Mouse (Mus musculus): ENCODE results near the gene Ccdc194. TPM values are rescaled to one million over a fixed set of nuclear protein-coding genes. Genes with fewer than 3 reads are reported as not detected.
A peak's percentile ranks its signal among the peaks of the same experiment; 100 is the strongest.

Ccdc194 gene
- polyA plus RNA-seq, 1 experiment from 2014 or later = not detected

DNA sequence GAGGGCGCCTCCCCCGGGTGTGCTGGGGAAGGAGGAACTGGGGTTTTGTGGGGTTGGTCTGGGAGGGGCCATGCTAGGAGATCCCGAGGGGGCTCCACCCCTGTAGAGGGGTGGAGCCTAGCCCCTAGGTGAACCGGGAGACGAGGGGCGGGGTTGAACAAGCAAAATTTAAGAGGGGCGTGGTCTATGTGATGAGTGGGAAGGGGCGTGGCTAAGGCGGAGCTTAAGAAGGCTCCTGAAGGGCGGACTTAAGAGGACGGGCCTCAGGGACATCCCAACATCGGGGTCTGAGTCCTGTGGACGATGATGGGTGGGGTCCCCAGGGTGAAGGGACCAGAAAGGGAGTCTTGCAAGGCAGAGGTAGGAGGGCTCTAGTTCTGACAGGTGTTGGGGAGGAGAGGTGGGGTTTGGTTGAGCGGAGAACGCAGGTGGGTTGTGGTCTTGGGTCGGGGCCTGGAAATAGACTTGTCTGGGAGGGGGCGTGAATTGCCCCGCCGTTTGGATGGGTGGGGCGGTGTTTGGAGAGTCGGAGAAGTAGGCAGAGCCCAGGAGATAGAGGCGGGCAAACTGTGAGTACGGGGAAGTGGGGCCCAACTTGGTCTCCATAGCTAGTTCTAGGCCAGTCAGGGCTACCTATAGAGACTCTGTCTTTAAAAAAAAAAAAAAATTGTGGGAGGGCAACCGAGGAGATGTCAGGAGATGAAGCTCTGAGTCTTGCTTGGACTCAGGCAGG is 33.6 kb upstream of the Ccdc194 start:
- Histone ChIP-seq H3K27ac (replicated peaks; ENCODE audit: low read depth, low read length) (no peak overlapping the region), H3K9ac (replicated peaks; ENCODE audit: low read length) (no peak overlapping the region), H3K4me2 (ENCODE audit: low read length) (peak overlapping the region; percentile 36), H3K9me3 (ENCODE audit: control insufficient read depth, low read length) (no peaks in the 10 kb centered on the region), H3K4me3 (replicated peaks; ENCODE audit: low read depth, low read length) (peak overlapping the region; percentile 19), H3K4me1 (ENCODE audit: control insufficient read depth, insufficient read depth, low read length) (0 out of 2 replicates have a peak, but pooled peaks cover 7% of the 10 kb centered on the region), H3K36me3 (ENCODE audit: control insufficient read depth, insufficient read depth, low read length) (no peaks in the 10 kb centered on the region), H3K27me3 (ENCODE audit: control insufficient read depth, insufficient read depth, low read length) (peaks cover 75% of the 10 kb centered on the region)
- peak; percentile 46 for DNase-seq
- 0 out of 2 replicates have a peak, but pooled peaks have one; percentile 27 for ATAC-seq (ENCODE audit: low FRiP score, low TSS enrichment)
- 3% methylated on average over 24 of the region's 24 CpGs for WGBS

- H3K9me3 ChIP-seq (ENCODE audit: control insufficient read depth, low read length) = no peaks in the 10 kb centered on the region
- H3K4me2 ChIP-seq (ENCODE audit: low read length) = peak within 1 kb of the TSS; percentile 36
- peak within 1 kb of the TSS; percentile 19 for H3K4me3 ChIP-seq (replicated peaks; ENCODE audit: low read depth, low read length)
- H3K4me1 ChIP-seq (ENCODE audit: control insufficient read depth, insufficient read depth, low read length) = 0 out of 2 replicates have a peak, but pooled peaks cover 7% of the 10 kb centered on the region
- ATAC-seq (ENCODE audit: low FRiP score, low TSS enrichment) (no peak), DNase-seq (no peak)
- no peak within 1 kb of the TSS for H3K27ac ChIP-seq (replicated peaks; ENCODE audit: low read depth, low read length)
- 5% methylated on average over 70 of the region's 70 CpGs for WGBS
- no peak within 1 kb of the TSS; the same call in 1 of the 2 replicates for H3K9ac ChIP-seq (replicated peaks; ENCODE audit: low read length)
- peaks cover 71% of the 10 kb centered on the region for H3K27me3 ChIP-seq (ENCODE audit: control insufficient read depth, insufficient read depth, low read length)
- H3K36me3 ChIP-seq (ENCODE audit: control insufficient read depth, insufficient read depth, low read length) = no peaks in the 10 kb centered on the region
Measured at GRCm38 (mm10) chr8:71558071-71558957, 32.8 kb upstream of the Ccdc194 start, which contains the start of gene Tmem221. Gene Tmem221 (minus strand): TSS chr8:71558871.

DNA sequence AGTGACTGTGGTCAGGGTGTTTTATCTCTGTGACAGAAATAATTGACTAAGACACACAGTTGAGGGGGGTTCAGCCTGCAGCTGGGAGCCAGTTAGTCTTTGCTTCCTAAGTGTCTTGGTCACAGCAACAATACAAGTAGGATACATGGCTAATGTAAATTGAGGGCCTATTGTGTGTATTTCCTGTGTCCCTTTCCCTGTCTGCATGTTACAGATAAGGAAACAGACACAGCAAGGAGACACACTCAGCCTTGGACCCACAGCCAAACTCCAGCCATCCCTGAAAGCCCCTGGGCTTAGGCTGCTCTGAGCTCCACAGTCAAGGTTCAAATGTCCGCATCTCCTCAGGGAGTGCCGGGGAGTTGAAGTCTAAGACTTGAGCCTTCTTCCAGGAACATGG is 29.1 kb upstream of the Ccdc194 start:
- H3K4me2 ChIP-seq (ENCODE audit: low read length) = no peak overlapping the region
- no peaks in the 10 kb centered on the region for H3K9me3 ChIP-seq (ENCODE audit: control insufficient read depth, low read length)
- no peak overlapping the region for H3K9ac ChIP-seq (replicated peaks; ENCODE audit: low read length)
- 83% methylated on average over 2 of the region's 2 CpGs for WGBS
- H3K27me3 ChIP-seq (ENCODE audit: control insufficient read depth, insufficient read depth, low read length) = peaks cover 38% of the 10 kb centered on the region
- no peak for ATAC-seq (ENCODE audit: low FRiP score, low TSS enrichment)
- H3K4me3 ChIP-seq (replicated peaks; ENCODE audit: low read depth, low read length) = no peak overlapping the region
- H3K27ac ChIP-seq (replicated peaks; ENCODE audit: low read depth, low read length) = no peak overlapping the region
- no peaks in the 10 kb centered on the region for H3K4me1 ChIP-seq (ENCODE audit: control insufficient read depth, insufficient read depth, low read length)
- no peak for DNase-seq
- no peaks in the 10 kb centered on the region for H3K36me3 ChIP-seq (ENCODE audit: control insufficient read depth, insufficient read depth, low read length)

GRCm38 (mm10) chr8:71554001-71554400 is 28.5 kb upstream of the Ccdc194 start:
- Histone ChIP-seq H3K4me2 (ENCODE audit: low read length) (no peak overlapping the region), H3K9ac (replicated peaks; ENCODE audit: low read length) (no peak overlapping the region), H3K4me1 (ENCODE audit: control insufficient read depth, insufficient read depth, low read length) (no peaks in the 10 kb centered on the region), H3K27ac (replicated peaks; ENCODE audit: low read depth, low read length) (no peak overlapping the region), H3K27me3 (ENCODE audit: control insufficient read depth, insufficient read depth, low read length) (peaks cover 31% of the 10 kb centered on the region), H3K36me3 (ENCODE audit: control insufficient read depth, insufficient read depth, low read length) (no peaks in the 10 kb centered on the region), H3K4me3 (replicated peaks; ENCODE audit: low read depth, low read length) (no peak overlapping the region), H3K9me3 (ENCODE audit: control insufficient read depth, low read length) (no peaks in the 10 kb centered on the region)
- DNase-seq (no peak), ATAC-seq (ENCODE audit: low FRiP score, low TSS enrichment) (no peak)
- 70% methylated on average over 6 of the region's 6 CpGs for WGBS

- WGBS = 73% methylated on average over 6 of the region's 6 CpGs
Measured at GRCm38 (mm10) chr8:71552770-71553169, 27.3 kb upstream of the Ccdc194 start.

DNA sequence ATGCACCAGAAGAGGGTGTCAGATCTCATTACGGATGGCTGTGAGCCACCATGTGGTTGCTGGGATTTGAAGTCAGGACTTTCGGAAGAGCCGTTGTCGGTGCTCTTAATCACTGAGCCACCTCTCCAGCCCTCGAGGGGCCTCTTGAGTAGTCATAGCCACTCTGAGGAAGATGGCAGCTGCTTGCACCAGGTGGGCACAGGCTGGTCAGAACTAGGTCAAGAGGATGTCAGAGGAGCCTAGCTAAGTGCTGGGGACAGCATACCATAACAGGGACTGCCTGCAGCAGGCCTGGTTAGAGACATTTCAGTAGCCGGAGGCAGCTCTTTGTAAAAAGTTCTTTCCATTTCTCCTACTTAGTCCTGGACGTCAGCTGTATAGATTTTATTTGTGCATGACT is 25.2 kb upstream of the Ccdc194 start:
- 75% methylated on average over 7 of the region's 7 CpGs for WGBS
- Histone ChIP-seq H3K27ac (replicated peaks; ENCODE audit: low read depth, low read length) (no peak overlapping the region), H3K36me3 (ENCODE audit: control insufficient read depth, insufficient read depth, low read length) (peaks cover 28% of the 10 kb centered on the region), H3K4me3 (replicated peaks; ENCODE audit: low read depth, low read length) (no peak overlapping the region), H3K4me1 (ENCODE audit: control insufficient read depth, insufficient read depth, low read length) (no peaks in the 10 kb centered on the region), H3K27me3 (ENCODE audit: control insufficient read depth, insufficient read depth, low read length) (no peaks in the 10 kb centered on the region), H3K9ac (replicated peaks; ENCODE audit: low read length) (no peak overlapping the region), H3K4me2 (ENCODE audit: low read length) (no peak overlapping the region), H3K9me3 (ENCODE audit: control insufficient read depth, low read length) (no peaks in the 10 kb centered on the region)
- no peak for DNase-seq
- ATAC-seq (ENCODE audit: low FRiP score, low TSS enrichment) = no peak

More at GRCm38 (mm10) chr8:71552770-71553169, 27.3 kb upstream of the Ccdc194 start:
- Histone ChIP-seq H3K4me2 (ENCODE audit: low read length) (no peak overlapping the region), H3K27me3 (ENCODE audit: control insufficient read depth, insufficient read depth, low read length) (peaks cover 19% of the 10 kb centered on the region), H3K4me3 (replicated peaks; ENCODE audit: low read depth, low read length) (no peak overlapping the region), H3K9ac (replicated peaks; ENCODE audit: low read length) (no peak overlapping the region), H3K9me3 (ENCODE audit: control insufficient read depth, low read length) (no peaks in the 10 kb centered on the region), H3K36me3 (ENCODE audit: control insufficient read depth, insufficient read depth, low read length) (peaks cover 11% of the 10 kb centered on the region), H3K4me1 (ENCODE audit: control insufficient read depth, insufficient read depth, low read length) (no peaks in the 10 kb centered on the region), H3K27ac (replicated peaks; ENCODE audit: low read depth, low read length) (no peak overlapping the region)
- DNase-seq = no peak
- no peak for ATAC-seq (ENCODE audit: low FRiP score, low TSS enrichment)

- DNase-seq = no peak
- ATAC-seq (ENCODE audit: low FRiP score, low TSS enrichment) = no peak
- 86% methylated on average over 7 of the region's 7 CpGs for WGBS
- H3K9ac ChIP-seq (replicated peaks; ENCODE audit: low read length) = no peak overlapping the region
- H3K4me2 ChIP-seq (ENCODE audit: low read length) = no peak overlapping the region
- H3K4me1 ChIP-seq (ENCODE audit: control insufficient read depth, insufficient read depth, low read length) = peaks cover 7% of the 10 kb centered on the region
- H3K4me3 ChIP-seq (replicated peaks; ENCODE audit: low read depth, low read length) = no peak overlapping the region
- H3K9me3 ChIP-seq (ENCODE audit: control insufficient read depth, low read length) = no peaks in the 10 kb centered on the region
- no peaks in the 10 kb centered on the region for H3K27me3 ChIP-seq (ENCODE audit: control insufficient read depth, insufficient read depth, low read length)
- peaks cover 35% of the 10 kb centered on the region for H3K36me3 ChIP-seq (ENCODE audit: control insufficient read depth, insufficient read depth, low read length)
- H3K27ac ChIP-seq (replicated peaks; ENCODE audit: low read depth, low read length) = no peak overlapping the region
Measured at GRCm38 (mm10) chr8:71547590-71547989, 22.1 kb upstream of the Ccdc194 start.

DNA sequence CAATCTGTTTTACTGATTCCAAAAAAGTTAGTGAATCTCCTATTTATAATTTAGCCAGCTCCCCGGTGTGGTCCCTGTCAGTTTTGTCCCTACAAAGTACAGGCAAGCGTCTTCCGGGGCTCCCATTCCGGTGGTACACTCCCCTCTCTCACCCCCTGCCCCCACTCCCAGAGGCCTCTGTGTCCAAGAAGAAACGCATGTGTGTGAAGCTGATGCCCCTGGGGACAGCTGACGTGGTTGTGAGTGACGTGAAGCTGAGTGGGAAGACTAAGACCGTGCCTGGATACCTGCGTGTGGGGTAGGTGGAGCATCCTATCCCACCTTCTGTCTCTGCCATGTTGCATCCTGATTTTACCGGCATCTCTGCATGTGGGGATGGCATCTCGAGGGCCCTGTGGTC is 19.5 kb upstream of the Ccdc194 start:
- H3K27me3 ChIP-seq (ENCODE audit: control insufficient read depth, insufficient read depth, low read length) = no peaks in the 10 kb centered on the region
- ATAC-seq (ENCODE audit: low FRiP score, low TSS enrichment) = no peak
- no peak overlapping the region for H3K9ac ChIP-seq (replicated peaks; ENCODE audit: low read length)
- WGBS = 92% methylated on average over 11 of the region's 11 CpGs
- H3K36me3 ChIP-seq (ENCODE audit: control insufficient read depth, insufficient read depth, low read length) = peaks cover 35% of the 10 kb centered on the region
- no peaks in the 10 kb centered on the region for H3K9me3 ChIP-seq (ENCODE audit: control insufficient read depth, low read length)
- no peak overlapping the region for H3K4me2 ChIP-seq (ENCODE audit: low read length)
- H3K27ac ChIP-seq (replicated peaks; ENCODE audit: low read depth, low read length) = no peak overlapping the region
- DNase-seq = no peak
- no peak overlapping the region for H3K4me3 ChIP-seq (replicated peaks; ENCODE audit: low read depth, low read length)
- H3K4me1 ChIP-seq (ENCODE audit: control insufficient read depth, insufficient read depth, low read length) = peaks cover 7% of the 10 kb centered on the region

Measured in midbrain, embryonic 14.5 days (tissue).